Mouse (Mus musculus): ENCODE data around the gene Afg3l1. TPM values are rescaled to one million over a fixed set of nuclear protein-coding genes. Genes with fewer than 3 reads are reported as not detected.
"Not testable (repeated sequence)": the region's sequence is repeated elsewhere in the genome, so short reads cannot be mapped to it uniquely, and the experiment has no call there.

Gene Afg3l1
- polyA plus RNA-seq, 1 experiment from 2014 or later: 69.5 TPM

DNA sequence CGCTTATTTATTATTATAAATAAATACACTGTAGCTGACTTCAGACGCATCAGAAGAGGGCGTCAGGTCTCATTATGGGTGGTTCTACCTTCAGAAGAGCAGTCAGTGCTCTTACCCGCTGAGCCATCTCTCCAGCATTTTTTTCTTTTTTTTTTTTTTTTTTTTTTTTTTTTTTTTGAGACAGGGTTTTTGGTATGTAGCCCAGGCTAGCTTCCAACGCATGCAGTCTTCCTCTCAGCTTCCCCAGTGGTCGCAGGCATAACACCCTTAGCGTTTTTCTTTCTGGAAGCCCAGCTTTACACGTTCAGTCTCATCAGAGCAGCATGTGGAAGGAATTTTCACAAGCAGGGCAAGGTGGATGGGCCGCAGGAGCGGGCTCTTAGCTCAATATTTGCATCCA is 40.5 kb downstream of the Afg3l1 start:
- peak overlapping the region; percentile 79; the same call in 1 of the 2 replicates for H3K9ac ChIP-seq (replicated peaks)
- peak overlapping the region; percentile 66 for H3K4me3 ChIP-seq (replicated peaks)
- peaks cover 28% of the 10 kb centered on the region for H3K4me1 ChIP-seq (replicated peaks)
- peak overlapping the region; percentile 84 for H3K4me2 ChIP-seq
- peaks cover 27% of the 10 kb centered on the region for H3K36me3 ChIP-seq
- no peaks in the 10 kb centered on the region for H3K9me3 ChIP-seq
- H3K27ac ChIP-seq: no peak overlapping the region
- ATAC-seq (ENCODE audit: insufficient number of reproducible peaks, insufficient read depth, low FRiP score, low TSS enrichment, low read depth): no peak
- WGBS: 38% methylated on average over 10 of the region's 10 CpGs
- peaks cover 38% of the 10 kb centered on the region for H3K27me3 ChIP-seq

GRCm38 (mm10) chr8:123518667-123519066 is 41.0 kb downstream of the Afg3l1 start, which contains the start of gene Gas8:
TSS of gene Gas8 (plus strand) at chr8:123518834.
- peak; percentile 78 for ATAC-seq (ENCODE audit: insufficient number of reproducible peaks, insufficient read depth, low FRiP score, low TSS enrichment, low read depth)
- Histone ChIP-seq H3K27ac (no peak within 1 kb of the TSS), H3K27me3 (peaks cover 33% of the 10 kb centered on the region; the same call in 1 of the 2 replicates), H3K36me3 (peaks cover 32% of the 10 kb centered on the region), H3K4me3 (replicated peaks) (peak within 1 kb of the TSS; percentile 66), H3K4me1 (replicated peaks) (peaks cover 25% of the 10 kb centered on the region), H3K9me3 (no peaks in the 10 kb centered on the region), H3K4me2 (peak within 1 kb of the TSS; percentile 84), H3K9ac (replicated peaks) (peak within 1 kb of the TSS; percentile 79)
- under 1% methylated on average over 20 of the region's 20 CpGs for WGBS

- not testable (repeated sequence) for H3K27ac ChIP-seq; H3K4me3 ChIP-seq (replicated peaks); H3K9me3 ChIP-seq; ATAC-seq (ENCODE audit: insufficient number of reproducible peaks, insufficient read depth, low FRiP score, low TSS enrichment, low read depth); H3K9ac ChIP-seq (replicated peaks); H3K4me2 ChIP-seq
- WGBS: 97% methylated on average over 1 of the region's 1 CpGs
- H3K4me1 ChIP-seq (replicated peaks): peaks cover 17% of the 10 kb centered on the region
- H3K36me3 ChIP-seq: peaks cover 46% of the 10 kb centered on the region
- H3K27me3 ChIP-seq: peaks cover 22% of the 10 kb centered on the region; the same call in 1 of the 2 replicates
These were observed 42.3 kb downstream of the Afg3l1 start for GRCm38 (mm10) chr8:123520048-123520447.

DNA sequence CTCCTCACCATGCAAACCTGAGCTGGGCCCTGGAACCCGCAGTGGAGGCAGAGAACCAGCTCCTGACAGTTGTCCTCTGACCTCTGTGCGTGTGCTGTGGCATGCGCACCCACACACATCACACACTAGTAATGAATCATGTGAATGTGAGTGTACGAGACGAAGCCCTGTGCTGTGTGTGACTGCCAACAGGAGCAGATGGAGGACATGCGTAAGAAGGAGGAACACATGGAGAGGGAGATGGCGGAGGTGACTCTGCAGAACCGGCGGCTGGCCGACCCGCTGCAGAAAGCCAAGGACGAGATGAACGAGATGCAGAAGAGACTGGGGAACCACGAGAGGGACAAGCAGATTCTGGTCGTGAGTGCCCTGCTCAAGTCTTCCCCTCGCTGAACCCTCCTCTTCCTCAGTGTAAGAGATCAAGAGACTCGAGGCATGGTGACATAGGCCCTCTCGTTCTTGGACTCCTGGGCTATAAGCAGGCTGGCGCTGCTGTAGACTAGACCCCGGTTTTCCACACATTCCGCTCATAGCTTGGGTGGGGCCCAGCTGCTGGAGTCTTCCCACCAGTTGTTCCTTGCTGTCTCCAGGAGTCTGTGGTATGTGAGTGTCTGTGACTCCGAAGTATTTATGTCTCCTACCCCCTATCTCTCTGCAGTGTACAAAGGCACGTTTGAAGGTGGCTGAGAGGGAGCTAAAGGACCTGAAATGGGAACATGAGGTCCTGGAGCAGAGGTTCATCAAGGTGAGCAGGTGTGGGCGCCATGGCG is 50.2 kb downstream of the Afg3l1 start:
- Histone ChIP-seq H3K9ac (replicated peaks) (no peak overlapping the region), H3K36me3 (peaks cover 99% of the 10 kb centered on the region), H3K4me3 (replicated peaks) (no peak overlapping the region), H3K4me2 (no peak overlapping the region), H3K4me1 (replicated peaks) (no peaks in the 10 kb centered on the region), H3K27me3 (no peaks in the 10 kb centered on the region), H3K27ac (0 out of 2 replicates have a peak overlapping the region, but pooled peaks have one; percentile 7), H3K9me3 (no peaks in the 10 kb centered on the region)
- 93% methylated on average over 25 of the region's 25 CpGs for WGBS
- ATAC-seq (ENCODE audit: insufficient number of reproducible peaks, insufficient read depth, low FRiP score, low TSS enrichment, low read depth): no peak

DNA sequence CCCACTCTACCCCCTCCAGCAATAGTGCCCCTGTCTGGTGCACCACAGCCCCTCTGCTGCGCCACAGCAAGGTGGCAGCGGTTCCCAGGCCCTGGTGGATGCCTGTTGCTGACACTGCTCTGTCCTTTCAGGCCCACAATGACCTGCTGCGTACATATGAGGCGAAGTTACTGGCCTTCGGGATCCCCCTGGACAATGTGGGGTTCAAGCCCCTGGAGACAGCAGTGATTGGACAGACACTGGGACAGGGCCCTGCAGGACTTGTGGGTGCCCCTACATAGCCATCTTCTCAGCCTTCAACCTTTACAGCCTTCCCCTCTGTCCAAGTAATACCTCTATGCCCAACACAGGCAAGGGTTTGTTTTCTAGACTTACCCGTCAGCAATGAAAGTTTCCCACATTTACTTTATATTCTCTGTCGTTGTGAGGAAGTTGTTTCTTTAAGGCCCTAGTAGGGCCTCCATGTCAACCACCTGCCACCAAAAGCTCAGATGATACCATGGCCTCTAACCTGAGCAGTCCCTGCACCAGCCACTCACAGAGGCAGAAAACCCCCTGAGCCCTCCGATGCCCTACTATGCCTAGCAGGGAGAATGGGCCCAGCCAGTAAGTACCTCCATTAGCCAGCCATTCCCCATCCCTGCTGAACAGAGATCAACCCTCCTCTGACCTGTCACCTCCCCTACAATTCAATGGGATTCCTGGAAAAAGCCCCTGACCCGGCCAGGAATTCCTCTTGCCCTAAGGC is 58.7 kb downstream of the Afg3l1 start:
- no peaks in the 10 kb centered on the region for H3K9me3 ChIP-seq
- H3K36me3 ChIP-seq: peaks cover 57% of the 10 kb centered on the region
- no peak overlapping the region for H3K9ac ChIP-seq (replicated peaks)
- no peak for ATAC-seq (ENCODE audit: insufficient number of reproducible peaks, insufficient read depth, low FRiP score, low TSS enrichment, low read depth)
- no peak overlapping the region for H3K4me2 ChIP-seq
- H3K27ac ChIP-seq: no peak overlapping the region
- H3K4me1 ChIP-seq (replicated peaks): no peaks in the 10 kb centered on the region
- H3K27me3 ChIP-seq: peaks cover 15% of the 10 kb centered on the region
- H3K4me3 ChIP-seq (replicated peaks): no peak overlapping the region
- WGBS: 86% methylated on average over 9 of the region's 9 CpGs

- no peak for ATAC-seq (ENCODE audit: insufficient number of reproducible peaks, insufficient read depth, low FRiP score, low TSS enrichment, low read depth)
- H3K4me2 ChIP-seq: no peak overlapping the region
- H3K27ac ChIP-seq: no peak overlapping the region
- 17% methylated on average over 10 of the region's 10 CpGs for WGBS
- H3K9ac ChIP-seq (replicated peaks): no peak overlapping the region
- peaks cover 51% of the 10 kb centered on the region for H3K36me3 ChIP-seq
- peaks cover 15% of the 10 kb centered on the region for H3K27me3 ChIP-seq
- H3K4me1 ChIP-seq (replicated peaks): no peaks in the 10 kb centered on the region
- H3K4me3 ChIP-seq (replicated peaks): no peak overlapping the region
- no peaks in the 10 kb centered on the region for H3K9me3 ChIP-seq
These were observed 59.3 kb downstream of the Afg3l1 start for GRCm38 (mm10) chr8:123536990-123537380.

DNA sequence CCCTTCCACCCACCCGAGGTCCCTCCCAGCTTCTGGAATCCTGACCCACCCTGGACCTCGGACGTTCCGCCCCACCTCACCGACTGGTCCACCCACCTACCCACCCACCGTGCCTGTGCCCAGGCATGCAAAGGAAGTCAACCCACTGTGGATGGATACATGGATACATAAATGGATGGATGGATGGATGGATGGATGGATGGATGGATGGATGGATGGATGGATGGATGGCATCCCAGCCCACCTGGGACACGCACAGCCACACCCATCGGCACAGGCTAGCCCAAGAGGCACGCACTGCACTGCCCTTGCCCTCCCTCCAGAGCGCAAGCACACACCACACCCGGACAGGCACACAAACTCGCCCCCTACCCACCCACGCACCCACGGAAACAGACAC is 59.9 kb downstream of the Afg3l1 start:
- ATAC-seq (ENCODE audit: insufficient number of reproducible peaks, insufficient read depth, low FRiP score, low TSS enrichment, low read depth); H3K4me1 ChIP-seq (replicated peaks); H3K4me3 ChIP-seq (replicated peaks); H3K9ac ChIP-seq (replicated peaks); H3K9me3 ChIP-seq; H3K27ac ChIP-seq; H3K4me2 ChIP-seq: not testable (repeated sequence)
- peaks cover 15% of the 10 kb centered on the region for H3K27me3 ChIP-seq
- WGBS: 81% methylated on average over 7 of the region's 14 CpGs
- H3K36me3 ChIP-seq: peaks cover 45% of the 10 kb centered on the region

Other genes with a start within 250 kb of the Afg3l1 start
- gene Spata2l, start 241.7 kb upstream of the Afg3l1 start, polyA plus RNA-seq (2016; fragmentation: Nextera tagmentation; extraction: Ambion mirVana): 1.6 and 1.8 TPM in 2 replicates
- 30.1 and 31.4 TPM in 2 replicates for gene Zfp276, start 223.7 kb upstream of the Afg3l1 start, polyA plus RNA-seq (2016; fragmentation: Nextera tagmentation; extraction: Ambion mirVana)
- gene Vps9d1, start 223.6 kb upstream of the Afg3l1 start, polyA plus RNA-seq (2016; fragmentation: Nextera tagmentation; extraction: Ambion mirVana): 30.4 and 34.0 TPM in 2 replicates
- gene Fanca, start 159.3 kb upstream of the Afg3l1 start, polyA plus RNA-seq (2016; fragmentation: Nextera tagmentation; extraction: Ambion mirVana): 37.0 and 40.0 TPM in 2 replicates
- gene Spire2, start 145.2 kb upstream of the Afg3l1 start, polyA plus RNA-seq (2016; fragmentation: Nextera tagmentation; extraction: Ambion mirVana): 1.4 and 1.8 TPM in 2 replicates
- 149 and 151 TPM in 2 replicates for gene Tcf25, start 104.2 kb upstream of the Afg3l1 start, polyA plus RNA-seq (2016; fragmentation: Nextera tagmentation; extraction: Ambion mirVana)
- not detected in 2 replicates for gene Mc1r, start 70.8 kb upstream of the Afg3l1 start, polyA plus RNA-seq (2016; fragmentation: Nextera tagmentation; extraction: Ambion mirVana)
- 9.1 and 14.4 TPM in 2 replicates for gene Tubb3, start 66.5 kb upstream of the Afg3l1 start, polyA plus RNA-seq (2016; fragmentation: Nextera tagmentation; extraction: Ambion mirVana)
- gene Def8, start 54.4 kb upstream of the Afg3l1 start, polyA plus RNA-seq (2016; fragmentation: Nextera tagmentation; extraction: Ambion mirVana): 40.4 and 40.6 TPM in 2 replicates
- 12.7 and 13.5 TPM in 2 replicates for gene Dbndd1, start 37.6 kb downstream of the Afg3l1 start, polyA plus RNA-seq (2016; fragmentation: Nextera tagmentation; extraction: Ambion mirVana)
- 38.8 and 41.1 TPM in 2 replicates for gene Gas8, start 40.9 kb downstream of the Afg3l1 start, polyA plus RNA-seq (2016; fragmentation: Nextera tagmentation; extraction: Ambion mirVana)
- 7.3 and 8.9 TPM in 2 replicates for gene Rhou, start 176.0 kb downstream of the Afg3l1 start, polyA plus RNA-seq (2016; fragmentation: Nextera tagmentation; extraction: Ambion mirVana)

All from limb, embryonic 12.5 days (tissue).